Mouse (Mus musculus) regulatory T cell (primary cell): ENCODE measurements at regions not wholly inside any gene's neighbourhood (a gene's known extent, or its start where the extent isn't known, plus 50 kb on each side); places are given as distances from the start of the nearest gene placed in this dataset.

Source experiments
- in situ Hi-C: fragments of 300-600 bp; cut with MboI, MseI; formaldehyde crosslinking; loops from one replicate; pipeline ENCODE4 v1.15.1; 2025; ENCODE audit warnings: high pct_unique_total_duplicates

DNA sequence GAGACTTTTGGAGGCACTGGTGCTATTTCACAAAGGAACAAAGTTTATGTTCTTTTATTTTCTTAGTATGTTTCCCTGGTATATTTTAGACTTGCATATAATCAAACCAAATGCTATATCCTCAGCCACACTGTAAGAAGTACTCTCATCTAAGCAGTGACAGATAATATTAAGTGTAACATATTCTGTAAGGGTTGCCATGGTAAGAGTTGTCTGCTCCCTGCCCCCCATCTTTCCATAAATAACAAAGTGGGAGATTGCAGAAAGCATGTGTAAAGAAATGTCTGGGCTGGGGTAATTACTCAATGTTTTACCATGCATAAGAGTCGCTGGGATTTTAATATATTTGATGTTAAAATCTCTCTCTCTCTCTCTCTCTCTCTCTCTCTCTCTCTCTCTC is 473.5 kb upstream of the Lcorl start:
- in situ Hi-C loops: no loop called here
